ENCODE assay signal across 8 mouse cellular contexts in genomic region chr19:32484941-32485660, GRCm38 (mm10). TPM values are rescaled to one million over a fixed set of nuclear protein-coding genes. Genes with fewer than 3 reads are reported as not detected.
A peak's percentile ranks its signal among the peaks of the same experiment; 100 is the strongest.
DNase-seq lines count a peak whose midpoint lies in the region; ATAC-seq and TF ChIP-seq lines count a peak whose summit lies in the region.

No protein-coding gene starts in this region.

- peak overlapping the region; percentile 85 for H3K9ac ChIP-seq in hindbrain, embryonic 13.5 days
- peak overlapping the region; percentile 88 for H3K9ac ChIP-seq in midbrain, embryonic 15.5 days

- peak overlapping the region; percentile 97 for H3K4me3 ChIP-seq in layer of hippocampus, adult 2 months
- H3K4me3 ChIP-seq in bone marrow, adult 2 months (replicated peaks; ENCODE audit: control insufficient read depth, low read depth, low read length): peak overlapping the region; percentile 85
- H3K4me3 ChIP-seq in hindbrain, embryonic 13.5 days: peak overlapping the region; percentile 76
- H3K4me3 ChIP-seq in midbrain, embryonic 15.5 days: peak overlapping the region; percentile 63

- TF ChIP-seq POLR2A in bone marrow, adult 2 months (IDR thresholded peaks at IDR 0.05; ENCODE audit: borderline replicate concordance, control insufficient read depth, low read depth, low read length): no peak

- no peaks in the 10 kb centered on the region for H3K36me3 ChIP-seq in hindbrain, embryonic 13.5 days
- H3K36me3 ChIP-seq in midbrain, embryonic 15.5 days (replicated peaks): no peaks in the 10 kb centered on the region

- no peak for DNase-seq in layer of hippocampus, adult 2 months (ENCODE audit: low spot score in 2 of 2)
- no peak for DNase-seq in layer of hippocampus, postnatal 14 days (ENCODE audit: low spot score in 2 of 2)
- DNase-seq in gastrocnemius, postnatal 10 days: no peak
- no peak for DNase-seq in adrenal gland, postnatal 25 days
- no peak for DNase-seq in urinary bladder, adult 18-20 months (ENCODE audit: low spot score in 2 of 2)

- peak; percentile 12; the same call in 1 of the 2 replicates for ATAC-seq in hindbrain, embryonic 13.5 days (ENCODE audit: low FRiP score)
- ATAC-seq in midbrain, embryonic 15.5 days (replicated peaks): peak; percentile 15

- H3K4me1 ChIP-seq in bone marrow, adult 2 months (ENCODE audit: control insufficient read depth, insufficient read depth, low read length): no peaks in the 10 kb centered on the region; the same call in 1 of the 2 replicates
- H3K4me1 ChIP-seq in hindbrain, embryonic 13.5 days (replicated peaks): peaks cover 30% of the 10 kb centered on the region
- H3K4me1 ChIP-seq in midbrain, embryonic 15.5 days: peaks cover 29% of the 10 kb centered on the region

- no peaks in the 10 kb centered on the region for H3K27me3 ChIP-seq in hindbrain, embryonic 13.5 days
- no peaks in the 10 kb centered on the region for H3K27me3 ChIP-seq in midbrain, embryonic 15.5 days (replicated peaks)

- H3K27ac ChIP-seq in layer of hippocampus, adult 2 months: peak overlapping the region; percentile 93
- peak overlapping the region; percentile 92 for H3K27ac ChIP-seq in bone marrow, adult 2 months (ENCODE audit: control insufficient read depth, insufficient read depth, low read depth, low read length, poor library complexity)
- peak overlapping the region; percentile 91 for H3K27ac ChIP-seq in hindbrain, embryonic 13.5 days
- H3K27ac ChIP-seq in midbrain, embryonic 15.5 days: peak overlapping the region; percentile 90

- no peak for TF ChIP-seq CTCF in layer of hippocampus, adult 2 months (conservative IDR thresholded peaks at IDR 0.05)
- no peak for TF ChIP-seq CTCF in bone marrow, adult 2 months (IDR thresholded peaks at IDR 0.05; ENCODE audit: control insufficient read depth, insufficient read depth, low read length)

- WGBS in bone marrow, adult 2 months: 16% methylated on average over 13 of the region's 13 CpGs
- WGBS in hindbrain, embryonic 13.5 days: 19% methylated on average over 13 of the region's 13 CpGs
- 18% methylated on average over 13 of the region's 13 CpGs for WGBS in midbrain, embryonic 15.5 days

- H3K4me2 ChIP-seq in hindbrain, embryonic 13.5 days: peak overlapping the region; percentile 75
- peak overlapping the region; percentile 76 for H3K4me2 ChIP-seq in midbrain, embryonic 15.5 days

- H3K9me3 ChIP-seq in hindbrain, embryonic 13.5 days: no peaks in the 10 kb centered on the region
- no peaks in the 10 kb centered on the region for H3K9me3 ChIP-seq in midbrain, embryonic 15.5 days

RNA-seq across cellular contexts. Expression of gene Minpp1, which starts 0.5 kb away (rescaled TPM):
- 10 to 100 TPM; 58.2 to 64.3 TPM for total RNA-seq in layer of hippocampus, adult 2 months (2021)
- 10 to 100 TPM; 50.3 to 52.0 TPM for total RNA-seq in layer of hippocampus, postnatal 14 days (2021)
- polyA plus RNA-seq in bone marrow, adult 2 months (2011; ENCODE audit: insufficient read depth, insufficient read length, low replicate concordance, missing spikeins): 30.4 and 51.5 TPM in 2 replicates
- polyA plus RNA-seq in hindbrain, embryonic 13.5 days (2015; fragmentation: Nextera tagmentation; extraction: Ambion mirVana): 53.0 and 55.0 TPM in 2 replicates
- 63.0 and 63.2 TPM in 2 replicates for polyA plus RNA-seq in midbrain, embryonic 15.5 days (2015; fragmentation: Nextera tagmentation; extraction: Ambion mirVana)
- 10 to 100 TPM; 23.0 to 25.6 TPM for total RNA-seq in gastrocnemius, postnatal 10 days (2021)
- 43.6 and 45.5 TPM in 2 replicates for total RNA-seq in adrenal gland, postnatal 25 days (2021)

RNA-seq across cellular contexts. Expression of gene Rpl9-ps6, which starts 18.7 kb away (rescaled TPM):
- 10 to 100 TPM; 30.6 to 35.4 TPM for total RNA-seq in layer of hippocampus, adult 2 months (2021)
- 10 to 100 TPM; 29.4 to 31.5 TPM for total RNA-seq in layer of hippocampus, postnatal 14 days (2021)
- polyA plus RNA-seq in bone marrow, adult 2 months (2011; ENCODE audit: insufficient read depth, insufficient read length, low replicate concordance, missing spikeins): 920 and 2,064 TPM in 2 replicates
- 72.9 and 82.1 TPM in 2 replicates for polyA plus RNA-seq in hindbrain, embryonic 13.5 days (2015; fragmentation: Nextera tagmentation; extraction: Ambion mirVana)
- polyA plus RNA-seq in midbrain, embryonic 15.5 days (2015; fragmentation: Nextera tagmentation; extraction: Ambion mirVana): 47.4 and 51.5 TPM in 2 replicates
- 10 to 100 TPM; 43.7 to 46.4 TPM for total RNA-seq in gastrocnemius, postnatal 10 days (2021)
- total RNA-seq in adrenal gland, postnatal 25 days (2021): 47.5 and 79.0 TPM in 2 replicates
